Mouse (Mus musculus) G1E (cell line): ENCODE measurements around the gene Tspan9.

ENCODE experiments used
- CTCF ChIP-seq: IDR thresholded peaks from 2 replicates; pipeline ENCODE4 v1.5.1; 2012; ENCODE audit warnings: low read depth, low read length, inconsistent platforms, mixed read lengths
- TAL1 ChIP-seq: conservative IDR thresholded peaks from 2 replicates; pipeline ENCODE4 v1.6.1; 2012; ENCODE audit warnings: low read depth, low read length, inconsistent platforms, mixed read lengths

GRCm38 (mm10) chr6:128061342-128061741 is 82.1 kb downstream of the Tspan9 start:
- TF ChIP-seq CTCF (no peak), TAL1 (no peak)
